Mouse (Mus musculus): ENCODE results near the gene Fpr2. TPM values are rescaled to one million over a fixed set of nuclear protein-coding genes. Genes with fewer than 3 reads are reported as not detected.
A peak's percentile ranks its signal among the peaks of the same experiment; 100 is the strongest.

Gene Fpr2
- polyA plus RNA-seq, 1 experiment from 2014 or later: 0.80 TPM

DNA sequence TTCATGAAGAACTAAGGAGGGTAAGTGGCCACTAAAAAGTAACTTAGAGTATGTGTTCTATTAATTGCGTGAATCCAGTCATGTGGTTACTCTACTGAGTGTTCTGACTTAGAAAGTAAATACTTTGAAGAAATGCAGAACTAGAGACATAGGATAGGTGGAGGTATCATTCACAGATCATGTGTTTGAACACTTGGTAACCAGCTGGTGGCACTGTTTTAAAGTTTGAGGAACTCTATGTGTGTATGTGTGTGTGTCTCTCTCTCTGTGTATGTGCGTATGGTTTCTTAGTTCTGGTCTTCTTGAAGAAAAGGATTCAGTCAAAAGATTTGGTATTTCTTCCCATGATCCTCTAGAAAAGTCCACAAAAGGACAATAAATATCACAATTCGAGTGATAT lies 27.5 kb upstream of the Fpr2 start:
- H3K9me3 ChIP-seq (replicated peaks; ENCODE audit: low read length): no peaks in the 10 kb centered on the region
- H3K4me1 ChIP-seq (replicated peaks; ENCODE audit: insufficient read depth, low read length): no peaks in the 10 kb centered on the region
- H3K9ac ChIP-seq (ENCODE audit: low read depth, low read length): no peak overlapping the region
- H3K36me3 ChIP-seq (ENCODE audit: insufficient read depth, low read length): 0 out of 2 replicates have a peak, but pooled peaks cover 3% of the 10 kb centered on the region
- peak; percentile 25; the same call in 1 of the 2 replicates for TF ChIP-seq CTCF (IDR thresholded peaks at IDR 0.05; ENCODE audit: low read depth)
- ATAC-seq (replicated peaks; ENCODE audit: low FRiP score, low read depth) (no peak), DNase-seq (ENCODE audit: low spot score) (no peak)
- no peak overlapping the region for H3K27ac ChIP-seq
- no peak overlapping the region for H3K4me3 ChIP-seq (replicated peaks; ENCODE audit: low read depth, low read length)
- no peak overlapping the region for H3K4me2 ChIP-seq (ENCODE audit: low read length)
- H3K27me3 ChIP-seq (ENCODE audit: insufficient read depth, low read length): no peaks in the 10 kb centered on the region
- 96% methylated on average over 3 of the region's 3 CpGs for WGBS

DNA sequence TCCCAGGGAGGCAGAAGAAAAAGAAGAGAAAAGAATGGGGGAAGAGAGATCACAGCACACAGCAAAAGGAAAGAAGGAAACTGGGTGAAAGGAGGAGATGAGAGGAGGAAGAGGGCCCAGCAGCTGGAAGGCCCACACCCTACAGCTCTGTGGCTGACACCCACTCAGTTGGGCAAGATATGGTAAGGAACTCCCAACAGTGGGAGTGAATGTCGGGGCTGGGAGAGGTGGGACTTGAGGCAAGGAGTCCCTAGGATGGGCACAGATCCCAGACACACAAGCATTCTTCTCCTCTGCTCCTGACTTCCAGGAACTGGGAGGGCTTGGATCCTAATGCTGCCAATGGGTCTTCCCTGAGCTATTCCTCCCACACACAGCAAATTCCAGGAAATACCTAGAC lies 25.3 kb upstream of the Fpr2 start:
- H3K27me3 ChIP-seq (ENCODE audit: insufficient read depth, low read length): no peaks in the 10 kb centered on the region
- 60% methylated on average over 1 of the region's 1 CpGs for whole genome bisulfite sequencing
- no peak for ATAC-seq (replicated peaks; ENCODE audit: low FRiP score, low read depth)

DNA sequence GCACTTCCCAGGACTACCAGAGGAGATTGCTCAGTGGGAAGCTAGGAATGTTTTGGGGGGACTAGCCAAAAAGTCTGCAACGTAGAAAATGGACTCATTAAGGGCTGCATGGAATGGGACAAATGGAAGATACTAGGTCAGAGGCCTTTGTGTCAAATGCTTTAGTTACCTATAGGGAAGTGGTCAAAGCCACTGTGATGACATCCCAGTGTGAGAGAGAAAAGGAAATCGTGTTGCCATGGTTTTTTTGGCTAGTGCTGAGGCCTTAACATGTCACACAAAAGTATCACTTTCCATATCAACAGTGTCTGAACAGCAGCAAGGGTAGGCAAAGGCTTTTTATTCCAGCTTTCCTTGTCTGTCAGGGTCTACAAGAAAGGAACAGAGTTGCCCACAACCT lies 22.5 kb upstream of the Fpr2 start:
- H3K9me3 ChIP-seq (replicated peaks; ENCODE audit: low read length): no peaks in the 10 kb centered on the region
- H3K27ac ChIP-seq: no peak overlapping the region
- no peak overlapping the region for H3K4me3 ChIP-seq (replicated peaks; ENCODE audit: low read depth, low read length)
- no peak overlapping the region for H3K9ac ChIP-seq (ENCODE audit: low read depth, low read length)
- DNase-seq (ENCODE audit: low spot score): no peak
- no peak overlapping the region for H3K4me2 ChIP-seq (ENCODE audit: low read length)
- 0 out of 2 replicates have a peak, but pooled peaks cover 3% of the 10 kb centered on the region for H3K36me3 ChIP-seq (ENCODE audit: insufficient read depth, low read length)
- H3K4me1 ChIP-seq (replicated peaks; ENCODE audit: insufficient read depth, low read length): no peaks in the 10 kb centered on the region
- no peaks in the 10 kb centered on the region for H3K27me3 ChIP-seq (ENCODE audit: insufficient read depth, low read length)
- TF ChIP-seq CTCF (IDR thresholded peaks at IDR 0.05; ENCODE audit: low read depth): no peak
- ATAC-seq (replicated peaks; ENCODE audit: low FRiP score, low read depth): no peak
- 68% methylated on average over 2 of the region's 2 CpGs for WGBS

More for the DNA sequence above, 25.3 kb upstream of the Fpr2 start:
- H3K9ac ChIP-seq (ENCODE audit: low read depth, low read length): no peak overlapping the region
- H3K4me1 ChIP-seq (replicated peaks; ENCODE audit: insufficient read depth, low read length): no peaks in the 10 kb centered on the region
- H3K36me3 ChIP-seq (ENCODE audit: insufficient read depth, low read length): 0 out of 2 replicates have a peak, but pooled peaks cover 3% of the 10 kb centered on the region
- no peak for DNase-seq (ENCODE audit: low spot score)
- H3K27ac ChIP-seq: no peak overlapping the region
- no peaks in the 10 kb centered on the region for H3K9me3 ChIP-seq (replicated peaks; ENCODE audit: low read length)
- no peak overlapping the region for H3K4me2 ChIP-seq (ENCODE audit: low read length)
- TF ChIP-seq CTCF (IDR thresholded peaks at IDR 0.05; ENCODE audit: low read depth): no peak
- H3K4me3 ChIP-seq (replicated peaks; ENCODE audit: low read depth, low read length): no peak overlapping the region

- 0 out of 2 replicates have a peak, but pooled peaks cover 3% of the 10 kb centered on the region for H3K36me3 ChIP-seq (ENCODE audit: insufficient read depth, low read length)
- no peak overlapping the region for H3K4me2 ChIP-seq (ENCODE audit: low read length)
- no peak for DNase-seq (ENCODE audit: low spot score)
- no peak overlapping the region for H3K27ac ChIP-seq
- TF ChIP-seq CTCF (IDR thresholded peaks at IDR 0.05; ENCODE audit: low read depth): no peak
- H3K9ac ChIP-seq (ENCODE audit: low read depth, low read length): no peak overlapping the region
- no peaks in the 10 kb centered on the region for H3K9me3 ChIP-seq (replicated peaks; ENCODE audit: low read length)
- WGBS: 85% methylated on average over 11 of the region's 11 CpGs
- H3K4me3 ChIP-seq (replicated peaks; ENCODE audit: low read depth, low read length): no peak overlapping the region
- H3K27me3 ChIP-seq (ENCODE audit: insufficient read depth, low read length): no peaks in the 10 kb centered on the region
- no peaks in the 10 kb centered on the region for H3K4me1 ChIP-seq (replicated peaks; ENCODE audit: insufficient read depth, low read length)
- no peak for ATAC-seq (replicated peaks; ENCODE audit: low FRiP score, low read depth)
Measured at GRCm38 (mm10) chr17:17866801-17867469, 20.7 kb upstream of the Fpr2 start.

DNA sequence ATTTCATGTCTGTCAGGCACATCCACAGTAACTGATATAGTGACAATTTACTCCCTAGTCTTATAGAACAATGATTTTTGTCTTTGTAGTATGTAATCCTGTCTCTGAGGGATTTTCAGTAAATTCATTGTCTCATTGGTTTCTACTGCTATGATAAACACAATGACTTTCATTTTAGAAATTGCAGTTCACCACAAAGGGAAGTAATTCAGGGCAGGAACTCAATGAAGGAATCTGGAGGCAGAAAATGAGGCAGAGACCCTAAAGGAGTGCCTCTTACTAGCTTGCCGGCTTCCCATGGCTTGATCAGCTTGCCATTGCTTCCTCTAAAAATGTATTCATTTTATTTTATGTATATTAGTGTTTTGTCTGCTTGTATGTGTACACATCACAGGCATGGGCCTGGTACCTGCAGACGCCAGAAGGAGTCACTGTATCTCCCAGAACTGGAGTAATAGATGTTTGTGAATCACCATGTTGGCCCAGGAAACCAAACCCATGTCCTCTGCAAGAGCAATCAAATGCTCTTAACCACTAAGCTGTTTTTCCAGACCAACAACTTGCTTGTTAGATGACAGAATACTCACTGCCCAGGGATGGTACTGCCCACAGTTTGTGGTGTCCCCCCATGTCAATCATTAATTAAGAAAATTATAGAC lies 16.6 kb upstream of the Fpr2 start:
- no peak for ATAC-seq (replicated peaks; ENCODE audit: low FRiP score, low read depth)
- WGBS: 80% methylated on average over 2 of the region's 2 CpGs
- Histone ChIP-seq H3K27me3 (ENCODE audit: insufficient read depth, low read length) (no peaks in the 10 kb centered on the region), H3K27ac (no peak overlapping the region), H3K9ac (ENCODE audit: low read depth, low read length) (no peak overlapping the region), H3K4me3 (replicated peaks; ENCODE audit: low read depth, low read length) (no peak overlapping the region), H3K4me2 (ENCODE audit: low read length) (no peak overlapping the region), H3K36me3 (ENCODE audit: insufficient read depth, low read length) (no peaks in the 10 kb centered on the region), H3K4me1 (replicated peaks; ENCODE audit: insufficient read depth, low read length) (no peaks in the 10 kb centered on the region), H3K9me3 (replicated peaks; ENCODE audit: low read length) (no peaks in the 10 kb centered on the region)
- no peak for TF ChIP-seq CTCF (IDR thresholded peaks at IDR 0.05; ENCODE audit: low read depth)
- no peak for DNase-seq (ENCODE audit: low spot score)

DNA sequence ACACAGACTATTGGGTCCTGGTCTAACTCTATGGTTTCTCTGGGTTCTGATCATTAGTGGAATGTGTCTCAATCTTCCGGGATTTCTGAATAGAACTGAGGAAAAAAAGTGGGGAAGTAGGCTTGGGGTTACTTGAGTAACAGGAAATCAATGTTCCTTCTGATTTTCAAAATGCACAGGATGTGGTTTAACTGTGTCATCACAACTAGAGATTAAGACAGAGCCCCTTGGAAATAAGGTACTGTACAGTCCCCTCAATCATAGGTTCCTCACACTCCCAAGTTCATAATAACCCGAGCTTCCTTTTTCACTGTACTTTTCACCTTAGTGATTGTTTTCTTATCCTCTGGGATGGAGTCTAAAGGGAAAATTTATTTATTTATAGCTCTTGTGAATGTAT lies 15.9 kb upstream of the Fpr2 start:
- no peak for ATAC-seq (replicated peaks; ENCODE audit: low FRiP score, low read depth)
- 75% methylated on average over 2 of the region's 2 CpGs for WGBS

More for the DNA sequence above, 15.9 kb upstream of the Fpr2 start:
- TF ChIP-seq CTCF (IDR thresholded peaks at IDR 0.05; ENCODE audit: low read depth): no peak
- H3K27me3 ChIP-seq (ENCODE audit: insufficient read depth, low read length): no peaks in the 10 kb centered on the region
- H3K36me3 ChIP-seq (ENCODE audit: insufficient read depth, low read length): no peaks in the 10 kb centered on the region
- DNase-seq (ENCODE audit: low spot score): no peak
- H3K9me3 ChIP-seq (replicated peaks; ENCODE audit: low read length): no peaks in the 10 kb centered on the region
- H3K4me2 ChIP-seq (ENCODE audit: low read length): no peak overlapping the region
- H3K4me1 ChIP-seq (replicated peaks; ENCODE audit: insufficient read depth, low read length): no peaks in the 10 kb centered on the region
- H3K27ac ChIP-seq: no peak overlapping the region
- no peak overlapping the region for H3K4me3 ChIP-seq (replicated peaks; ENCODE audit: low read depth, low read length)
- no peak overlapping the region for H3K9ac ChIP-seq (ENCODE audit: low read depth, low read length)
